Comparison of ENCODE assay signal across 8 mouse cellular contexts in genomic region chr9:61370889-61371754, GRCm38 (mm10). TPM values are rescaled to one million over a fixed set of nuclear protein-coding genes. Genes with fewer than 3 reads are reported as not detected.
DNase-seq lines count a peak whose midpoint lies in the region; ATAC-seq and TF ChIP-seq lines count a peak whose summit lies in the region.

No protein-coding gene starts in this region.

- H3K4me1 ChIP-seq in G1E (ENCODE audit: insufficient read depth, low read depth, low read length) = peaks cover 16% of the 10 kb centered on the region
- H3K4me1 ChIP-seq in lung, postnatal 0 days (ENCODE audit: insufficient read depth, low read depth, low read length) = peaks cover 35% of the 10 kb centered on the region

- peaks cover 5% of the 10 kb centered on the region for H3K36me3 ChIP-seq in G1E (replicated peaks)
- H3K36me3 ChIP-seq in lung, postnatal 0 days (ENCODE audit: insufficient read depth, low read length) = no peaks in the 10 kb centered on the region

- H3K27me3 ChIP-seq in G1E (ENCODE audit: insufficient read depth, low read length) = peaks cover 30% of the 10 kb centered on the region
- no peaks in the 10 kb centered on the region for H3K27me3 ChIP-seq in lung, postnatal 0 days (replicated peaks; ENCODE audit: insufficient read depth, low read length)

- H3K4me2 ChIP-seq in lung, postnatal 0 days (replicated peaks; ENCODE audit: low read depth, low read length) = peak overlapping the region; percentile 93

- 1% methylated on average over 66 of the region's 66 CpGs for WGBS in lung, postnatal 0 days

- ATAC-seq in G1E (ENCODE audit: extremely low read depth, insufficient number of reproducible peaks, low FRiP score, poor library complexity, severe bottlenecking) = no peak
- no peak for ATAC-seq in lung, postnatal 0 days

- no peak for DNase-seq in G1E (ENCODE audit: low spot score)
- DNase-seq in cerebellum, adult 18-20 months = peak; percentile 80 to 81
- peak; percentile 54 for DNase-seq in forelimb bud, embryonic 11.5 days (ENCODE audit: low read depth, low spot score)
- peak; percentile 70 to 84 for DNase-seq in heart, postnatal 36 days
- peak; percentile 82 for DNase-seq in layer of hippocampus, adult 9-11 months
- peak; percentile 75 for DNase-seq in lung, postnatal 0 days (ENCODE audit: low spot score)
- peak; percentile 52 for DNase-seq in ovary, postnatal 14 days (ENCODE audit: low spot score)
- peak; percentile 68 for DNase-seq in thymus, postnatal 14 days

- TF ChIP-seq CTCF in G1E (IDR thresholded peaks at IDR 0.05; ENCODE audit: low read depth, low read length) = no peak
- TF ChIP-seq CTCF in lung, postnatal 0 days (IDR thresholded peaks at IDR 0.05) = no peak

- H3K9me3 ChIP-seq in G1E (replicated peaks) = peaks cover 14% of the 10 kb centered on the region
- H3K9me3 ChIP-seq in lung, postnatal 0 days (ENCODE audit: low read length) = no peaks in the 10 kb centered on the region

- TF ChIP-seq EP300 in lung, postnatal 0 days (IDR thresholded peaks at IDR 0.05) = no peak

- peak overlapping the region; percentile 71 for H3K4me3 ChIP-seq in G1E (ENCODE audit: low read depth, low read length)
- peak overlapping the region; percentile 40 for H3K4me3 ChIP-seq in lung, postnatal 0 days (ENCODE audit: low read depth, low read length)

- peak overlapping the region; percentile 33 for H3K9ac ChIP-seq in lung, postnatal 0 days (replicated peaks; ENCODE audit: low read depth)

- H3K27ac ChIP-seq in lung, postnatal 0 days (ENCODE audit: low read length) = peak overlapping the region; percentile 93

- intact Hi-C loops in heart, postnatal 36 days (cut with DNase I) = loop anchor here (5.0 kb wide), 2 partner anchors 181 to 339 kb away; no protein-coding TSS in a partner anchor

RNA-seq across cellular contexts. Expression of gene Tle3, which starts 1.0 kb away (rescaled TPM):
- total RNA-seq in G1E (2014; fragmentation: Nextera tagmentation) (131 and 136 TPM in 2 replicates), G1E (2017) (22.7 and 29.7 TPM in 2 replicates)
- 144 and 162 TPM in 2 replicates for polyA plus RNA-seq in G1E (2012)
- total RNA-seq in heart, postnatal 36 days (2021) = 10 to 100 TPM; 16.8 to 16.9 TPM
- polyA plus RNA-seq in lung, postnatal 0 days (2015; fragmentation: Nextera tagmentation; extraction: Ambion mirVana) = 16.2 and 16.3 TPM in 2 replicates
